Mouse (Mus musculus) frontal cortex, postnatal 36 days (tissue): Measurements from ENCODE around the gene Zfp867.

Experiments used
- DNase-seq, 2 experiments: peaks; one replicate each; pipeline ENCODE4 v3.0.0; 2022; ENCODE audit warnings: low spot score in 2 of 2

The Zfp867 gene

DNA sequence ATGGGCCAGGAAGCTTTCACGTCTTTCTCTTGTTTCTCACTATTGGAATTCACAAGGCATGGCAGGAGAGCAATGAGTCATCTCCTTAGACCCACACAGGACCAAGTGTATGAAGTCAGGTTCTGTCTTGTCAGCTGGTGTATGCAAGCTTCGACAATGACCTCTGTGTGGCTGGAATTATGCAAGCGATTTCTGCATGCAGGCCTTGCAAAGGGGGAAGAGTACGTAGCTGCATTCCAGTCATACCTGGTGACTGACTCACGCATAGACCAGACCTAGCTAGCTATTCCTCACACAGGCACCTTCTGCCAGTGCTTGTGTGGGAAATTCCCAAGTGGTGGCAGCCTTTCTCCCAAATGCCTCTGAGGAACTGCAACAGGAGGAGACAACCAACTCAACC, 13.3 kb downstream of the Zfp867 start:
- peak in 1 of 2 experiments; percentile 32 for DNase-seq

DNA sequence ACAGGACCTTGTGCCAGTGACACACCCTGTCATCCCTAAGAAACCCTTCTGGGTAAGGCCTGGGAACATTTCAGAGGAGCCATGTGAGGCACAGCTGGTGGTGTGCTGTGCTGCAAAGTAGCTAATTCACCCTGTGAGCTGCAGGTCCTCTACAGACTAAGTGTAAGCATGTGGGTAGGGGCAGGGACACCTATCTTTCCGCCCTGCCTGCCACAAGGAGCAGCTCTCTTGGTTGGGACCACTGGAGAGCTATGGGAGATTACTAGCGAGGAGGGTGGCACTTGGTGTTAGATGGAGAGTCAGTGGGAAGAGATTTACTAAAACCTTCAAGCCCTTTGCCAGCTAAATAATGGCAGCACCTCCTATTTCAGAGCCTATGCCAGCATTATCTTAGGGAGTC, 15.4 kb downstream of the Zfp867 start:
- DNase-seq = no peak

- no peak for DNase-seq
Measured at GRCm38 (mm10) chr11:59456346-59456745, 15.9 kb downstream of the Zfp867 start.

DNA sequence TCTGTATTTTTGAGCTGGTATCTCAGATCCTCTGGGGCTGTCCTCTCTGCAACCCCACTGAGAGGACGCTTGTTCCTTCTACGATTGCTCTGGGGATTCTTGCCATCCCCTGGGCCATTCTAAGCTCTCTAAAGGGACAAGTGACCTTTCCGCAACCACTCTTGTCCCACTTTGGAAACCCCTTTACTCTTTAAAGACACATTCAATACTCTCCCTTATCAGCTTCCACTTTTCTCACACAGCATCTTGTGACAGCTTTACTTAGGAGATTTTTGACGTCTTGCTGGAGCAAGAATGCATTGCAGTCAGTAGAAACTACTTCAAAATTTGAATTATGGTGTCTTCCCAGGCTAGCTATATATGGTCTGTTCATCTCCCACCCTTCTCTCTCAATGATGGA, 21.2 kb downstream of the Zfp867 start, which contains the start of gene Snap47:
Snap47 (minus strand) TSS at position 101 of the 400 bp plus-strand sequence.
- DNase-seq = no peak

GRCm38 (mm10) chr11:59450230-59450771, 22.0 kb downstream of the Zfp867 start:
- DNase-seq = peak in 1 of 2 experiments; percentile 24

GRCm38 (mm10) chr11:59449741-59450229, 22.5 kb downstream of the Zfp867 start, which contains the start of gene Jmjd4:
Gene Jmjd4, plus strand, starts transcription at chr11:59450045.
- DNase-seq = peak; percentile 93 to 95

DNA sequence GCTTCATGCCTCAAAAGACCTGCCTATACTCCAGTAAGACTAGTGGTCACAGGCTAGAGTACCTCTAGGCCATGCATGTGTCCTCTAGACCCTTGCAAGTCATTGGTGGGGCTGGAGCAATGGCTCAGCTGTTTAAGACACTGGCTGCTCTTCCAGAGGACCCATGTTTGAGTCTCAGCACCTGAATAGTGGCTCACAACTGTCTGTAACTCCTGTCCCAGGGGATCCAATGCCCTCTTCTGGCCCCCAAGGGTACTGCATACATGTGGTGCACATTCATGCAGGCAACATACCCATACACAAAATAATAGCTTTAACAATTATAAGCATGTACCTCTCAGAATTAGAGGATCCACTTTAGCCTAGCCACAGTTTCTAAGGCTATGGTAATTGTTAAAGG, 29.2 kb downstream of the Zfp867 start:
- no peak for DNase-seq

DNA sequence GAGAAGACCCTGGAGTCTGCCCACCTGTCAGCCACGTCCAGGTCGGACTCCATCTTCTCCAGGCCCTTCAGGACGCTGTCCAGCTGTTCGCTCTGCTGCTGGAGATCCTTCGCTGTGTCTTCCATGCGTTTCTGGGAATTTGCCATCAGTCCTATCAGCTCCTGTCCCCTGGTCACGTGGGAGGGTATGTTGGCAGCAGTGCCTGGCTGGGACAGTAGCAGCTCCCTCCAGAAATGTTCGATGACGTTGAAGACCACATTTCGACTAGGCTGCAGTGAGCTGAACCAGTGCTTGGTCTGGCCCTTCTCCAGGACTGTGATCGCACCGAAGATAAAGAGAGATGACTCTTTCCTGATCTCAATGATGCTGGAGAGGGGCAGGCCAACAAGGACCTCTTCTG, 34.3 kb downstream of the Zfp867 start:
- no peak for DNase-seq

DNA sequence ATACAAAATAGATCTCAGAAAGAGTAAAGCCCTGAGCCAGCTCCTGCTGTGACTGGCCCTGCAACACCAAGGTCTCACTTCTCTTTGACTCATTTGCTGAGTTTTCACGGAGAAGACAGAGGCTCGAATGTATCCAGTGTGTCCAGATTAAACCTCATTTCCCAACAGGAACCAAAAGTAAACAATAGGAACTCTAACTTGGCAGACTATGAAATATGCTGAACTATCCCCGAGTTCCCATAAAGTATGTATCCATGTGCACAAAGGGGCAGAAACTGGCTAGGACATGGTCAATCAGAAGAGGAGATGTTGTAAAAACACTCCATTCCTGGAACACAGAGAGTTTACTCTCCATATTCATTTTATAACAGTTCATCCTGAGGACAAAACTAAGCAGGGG, 40.0 kb downstream of the Zfp867 start:
- DNase-seq = no peak

DNA sequence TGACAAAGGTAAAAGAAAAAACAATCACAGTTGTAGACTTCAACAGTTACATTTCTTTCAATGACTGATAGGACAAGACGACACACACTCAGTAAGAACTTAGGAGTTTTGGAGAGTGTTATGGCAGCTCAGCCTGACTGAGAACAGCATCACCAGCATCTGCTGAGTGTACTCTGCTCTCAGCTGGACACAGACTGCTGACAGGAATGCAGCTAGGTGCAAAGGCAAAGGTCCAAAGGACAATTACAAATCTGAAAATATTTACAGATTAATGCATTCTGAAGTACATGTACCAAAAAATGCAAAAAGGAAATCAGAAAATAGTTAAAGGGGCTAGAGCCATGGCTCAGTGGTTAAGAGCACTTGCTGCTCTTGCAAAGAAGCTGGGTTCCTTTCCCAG, 42.3 kb downstream of the Zfp867 start:
- DNase-seq = no peak

DNA sequence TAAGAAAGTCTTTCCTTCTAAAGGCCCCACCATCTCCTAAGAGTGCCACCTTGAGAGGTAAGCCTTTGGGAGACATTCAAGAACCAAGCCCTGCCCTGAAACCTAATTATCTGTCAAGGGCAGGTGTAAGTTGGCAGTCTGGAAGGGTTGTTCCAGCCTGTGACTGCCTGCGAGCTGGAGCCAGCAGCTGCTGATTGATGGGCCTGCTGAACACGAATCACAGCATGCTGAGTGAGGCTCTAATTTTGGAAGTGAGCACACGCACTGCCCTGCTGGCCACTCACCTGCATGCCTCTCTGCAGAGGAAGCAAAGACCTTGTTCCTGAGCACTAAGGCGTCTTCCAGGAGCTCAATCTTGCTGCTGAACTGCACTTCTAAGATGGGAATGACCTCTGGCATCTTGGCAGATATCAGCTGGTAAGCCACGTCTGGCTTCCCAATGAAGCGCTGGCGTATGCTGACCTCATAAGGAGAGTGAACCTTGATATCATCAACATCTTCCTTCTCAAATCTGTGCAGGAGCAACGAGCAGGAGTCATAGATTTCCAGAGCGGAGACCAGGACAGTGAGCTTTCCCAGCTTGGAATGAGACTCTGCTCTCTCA, 44.1 kb downstream of the Zfp867 start:
- no peak for DNase-seq

DNA sequence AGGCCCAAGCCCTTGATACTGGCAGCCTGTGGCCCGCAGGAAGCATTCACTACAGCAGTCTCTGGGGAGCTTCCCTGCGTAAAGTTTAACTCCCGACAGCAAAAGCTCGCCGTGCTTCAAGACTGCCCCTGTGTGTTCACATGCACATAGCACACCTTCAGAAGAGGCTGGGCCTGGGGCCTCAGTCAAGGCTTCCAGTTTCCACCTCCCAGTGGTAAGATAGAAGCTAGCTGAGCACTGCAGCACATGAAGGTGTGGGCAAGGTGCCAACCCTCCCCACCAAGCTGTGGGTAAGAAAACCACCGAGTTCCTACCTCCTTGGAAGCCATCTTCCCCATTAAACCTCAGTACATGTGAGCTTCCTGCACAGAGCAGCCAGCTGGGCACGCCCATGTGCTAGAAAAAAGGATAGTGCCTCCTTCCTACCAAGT, 46.6 kb downstream of the Zfp867 start:
- DNase-seq = peak; percentile 28 to 42

DNA sequence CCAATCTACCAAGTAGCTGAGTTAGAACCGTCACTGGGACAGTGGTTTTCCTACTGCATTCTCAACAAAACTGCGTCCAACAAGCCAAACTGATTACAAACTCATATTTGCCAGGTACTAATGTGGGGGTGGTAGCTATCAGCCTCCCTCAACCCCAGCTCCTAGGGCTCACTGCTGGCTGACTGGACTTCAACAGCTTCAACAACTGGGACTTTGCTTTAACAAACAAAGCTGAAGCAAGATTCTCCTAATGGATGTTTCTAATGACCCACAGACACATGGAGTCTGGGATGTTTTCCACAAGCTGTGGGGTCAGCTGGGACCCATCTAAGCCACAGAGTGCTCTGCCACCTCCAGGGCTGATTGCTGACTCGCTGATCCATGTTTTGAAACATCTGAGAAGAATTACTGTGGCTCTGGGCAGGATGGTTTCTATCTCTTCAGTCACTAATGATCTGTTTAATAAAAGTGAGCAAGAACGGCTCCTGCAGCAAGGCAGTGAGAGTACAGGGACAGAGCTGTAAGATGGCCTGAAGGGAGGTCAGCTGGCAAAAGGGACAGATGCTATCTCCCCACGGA, 49.2 kb downstream of the Zfp867 start:
- DNase-seq = no peak

GRCm38 (mm10) chr11:59421967-59422366, 50.3 kb downstream of the Zfp867 start:
- DNase-seq = no peak

DNA sequence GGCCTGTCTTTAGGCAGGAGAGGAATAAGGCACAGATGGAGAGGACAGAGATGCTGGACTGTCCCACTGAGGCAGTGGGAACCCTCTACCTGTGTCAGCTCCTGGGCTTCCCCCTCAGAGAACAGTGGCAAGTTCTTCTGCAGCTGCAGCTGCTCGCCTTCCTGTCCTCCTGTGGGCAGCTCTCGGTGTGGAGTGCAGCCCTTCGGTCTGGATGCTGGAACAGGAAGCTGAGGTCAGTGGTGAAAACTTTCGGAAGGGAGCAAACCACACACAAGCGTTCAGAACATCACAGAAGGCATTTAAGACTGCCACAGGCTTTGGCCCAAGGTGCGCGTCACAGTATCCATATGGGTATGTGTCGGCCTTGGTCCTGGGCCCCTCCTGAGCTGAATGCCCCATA, 50.8 kb downstream of the Zfp867 start:
- DNase-seq = no peak

DNA sequence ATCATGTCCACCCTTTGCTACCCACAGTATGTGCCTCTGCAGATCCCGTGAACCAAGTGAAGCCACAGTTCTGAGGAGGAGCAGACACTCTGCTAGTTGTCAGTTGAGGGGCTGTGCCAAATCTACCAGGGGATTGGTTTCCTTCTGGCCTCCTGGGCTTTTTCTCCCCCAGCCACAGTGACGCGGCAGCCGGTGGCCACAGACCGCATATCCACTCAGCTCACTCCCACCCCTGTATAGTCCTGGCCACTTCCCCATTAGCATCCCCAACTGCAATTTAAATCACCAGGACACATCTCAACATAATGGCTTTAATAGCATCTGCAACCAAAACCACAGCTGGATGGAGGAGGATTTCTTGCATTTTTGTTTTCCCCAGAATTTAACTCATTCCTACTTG, 53.6 kb downstream of the Zfp867 start:
- no peak for DNase-seq

DNA sequence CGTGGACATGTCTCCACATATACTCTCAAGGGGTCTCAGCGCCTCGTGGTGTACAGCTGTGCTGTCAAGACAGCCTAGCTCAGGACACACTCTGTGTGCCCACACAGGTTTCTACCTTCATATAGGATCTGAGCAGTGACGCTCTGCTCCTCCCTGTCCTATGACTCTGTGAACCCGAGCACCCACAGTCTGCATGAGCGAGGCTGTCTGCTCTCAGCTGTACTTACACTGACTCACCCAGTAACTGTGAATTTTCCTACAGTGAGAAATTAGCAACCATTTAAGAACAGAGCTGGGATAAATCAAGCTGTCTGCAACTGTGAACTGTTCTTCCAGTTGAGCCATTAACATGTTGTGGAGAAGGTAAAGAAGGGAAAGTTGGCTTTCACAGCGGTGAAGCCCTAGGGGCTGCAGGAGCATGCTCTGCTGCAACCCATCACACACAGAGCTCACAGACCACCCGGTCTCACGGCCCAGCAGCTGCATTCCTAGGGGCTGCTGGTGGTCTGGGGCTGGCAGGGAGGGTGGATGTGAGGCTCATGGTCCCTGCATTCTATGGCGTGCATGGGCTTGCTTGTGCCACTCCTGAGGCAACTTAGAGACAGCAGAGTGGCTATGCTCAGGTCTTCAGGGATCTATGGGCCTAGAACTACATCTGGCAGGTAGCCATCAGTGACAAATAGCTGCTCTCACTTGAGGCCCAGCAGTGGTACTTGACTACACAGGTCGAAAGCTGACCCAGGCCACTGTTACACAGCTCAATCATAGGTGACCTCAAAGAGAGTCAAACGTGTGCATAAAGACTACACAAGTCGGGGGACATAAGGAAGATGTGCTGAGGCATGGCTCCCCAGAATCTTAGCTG, 59.0 kb downstream of the Zfp867 start:
- DNase-seq = peak; percentile 36 to 45

- DNase-seq = no peak
Measured at GRCm38 (mm10) chr11:59412058-59412457, 60.2 kb downstream of the Zfp867 start.
